Mouse (Mus musculus) testis, adult 2 months (tissue): ENCODE results near the gene 4930452B06Rik.

Experiments
- CTCF ChIP-seq: fragments of 200-500 bp; IDR thresholded peaks from 2 replicates; pipeline ENCODE4 v1.5.1; 2012; ENCODE audit warnings: low read depth, mild to moderate bottlenecking, inconsistent platforms, low read length, moderate library complexity; ENCODE audit not compliant: control insufficient read depth, insufficient read depth, insufficient replicate concordance
- POLR2A ChIP-seq: fragments of 200-500 bp; IDR thresholded peaks from 2 replicates; pipeline ENCODE4 v1.6.1; 2012; ENCODE audit warnings: low read depth, mild to moderate bottlenecking, inconsistent platforms, low read length, moderate library complexity; ENCODE audit not compliant: control insufficient read depth

GRCm38 (mm10) chr14:8612080-8612479 is 54.0 kb downstream of the 4930452B06Rik start:
- no peak for TF ChIP-seq CTCF
- TF ChIP-seq POLR2A: no peak
